Mouse (Mus musculus): Measurements from ENCODE around the gene 4933414I15Rik.

DNA sequence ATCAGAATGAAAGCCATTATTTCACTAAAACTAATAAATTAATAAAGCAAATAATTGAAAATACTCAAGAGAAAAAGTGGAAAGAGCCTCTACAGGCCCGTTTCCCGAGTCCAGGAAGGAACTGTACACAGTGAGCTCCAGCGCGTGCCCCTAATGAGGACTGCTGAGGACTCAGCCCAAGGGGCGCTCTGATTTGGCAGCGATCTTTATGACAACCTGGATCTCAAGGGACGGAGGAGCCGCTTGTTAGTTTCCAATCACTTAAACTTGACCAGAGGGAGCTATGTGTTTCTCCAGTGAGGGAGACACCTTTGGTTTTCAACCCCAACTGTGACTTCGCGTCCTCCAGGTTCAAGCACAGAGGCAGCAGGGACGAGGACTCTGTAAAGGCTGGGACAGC is 22.7 kb upstream of the 4933414I15Rik start, which contains the start of gene Olfr1378:
- TF ChIP-seq GATA1 (IDR thresholded peaks at IDR 0.05; ENCODE audit: low read length) = no peak
- no peak for TF ChIP-seq TAL1 (IDR thresholded peaks at IDR 0.05; ENCODE audit: low read length)
